14 mouse cellular contexts compared by ENCODE assay signal in the genomic region with DNA sequence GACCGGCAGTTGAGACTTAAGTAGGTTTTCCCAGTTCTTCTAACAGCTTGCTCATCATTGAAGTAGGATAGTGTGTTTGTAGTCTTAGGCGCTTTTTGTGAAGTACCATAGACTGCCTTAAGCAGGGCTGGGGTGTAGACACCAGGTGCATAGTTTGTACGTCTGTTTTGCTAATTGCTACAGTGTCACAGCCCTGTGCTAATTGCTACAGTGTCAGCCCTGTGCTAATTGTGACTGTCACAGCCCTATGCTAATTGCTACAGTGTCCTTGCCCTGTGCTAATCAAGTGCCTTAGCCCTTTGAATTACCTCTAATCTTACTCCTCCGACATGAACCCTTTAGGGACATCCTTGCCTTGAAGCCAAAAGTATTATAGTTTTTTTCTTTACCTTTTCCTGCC.
"Had no signal": no experiment of that assay in that cellular context is flagged by ENCODE, and none has a peak within 500 bp of the region (broad histone marks: within the 10 kb centered on the region; RNA-seq: fewer than 3 reads in every experiment).

No protein-coding gene starts in this region.

- H3K4me3 ChIP-seq: left cerebral cortex, adult 2 months; limb, embryonic 15.5 days; liver, embryonic 13.5 days; lung, embryonic 15.5 days; myocyte; neural tube, embryonic 15.5 days; stomach, embryonic 15.5 days had no signal

- H3K27ac ChIP-seq: left cerebral cortex, adult 2 months; limb, embryonic 15.5 days; liver, embryonic 13.5 days; lung, embryonic 15.5 days; neural tube, embryonic 15.5 days; stomach, embryonic 15.5 days had no signal

- H3K27me3 ChIP-seq: limb, embryonic 15.5 days; liver, embryonic 13.5 days; lung, embryonic 15.5 days; neural tube, embryonic 15.5 days; stomach, embryonic 15.5 days had no signal

- H3K9me3 ChIP-seq: limb, embryonic 15.5 days; liver, embryonic 13.5 days; lung, embryonic 15.5 days; neural tube, embryonic 15.5 days; stomach, embryonic 15.5 days had no signal

- H3K9ac ChIP-seq: limb, embryonic 15.5 days; liver, embryonic 13.5 days; liver, postnatal 0 days; lung, embryonic 15.5 days; neural tube, embryonic 15.5 days; stomach, embryonic 15.5 days had no signal

- H3K4me2 ChIP-seq: limb, embryonic 15.5 days; liver, embryonic 13.5 days; lung, embryonic 15.5 days; neural tube, embryonic 15.5 days; stomach, embryonic 15.5 days had no signal

- H3K4me1 ChIP-seq: liver, embryonic 13.5 days; lung, embryonic 15.5 days; stomach, embryonic 15.5 days had no signal

- DNase-seq: kidney, adult 8-10 months; kidney, postnatal 25 days; liver, embryonic 13.5 days; liver, postnatal 0 days; lung, postnatal 14 days; right cerebral cortex, postnatal 4 days; spleen, adult 18-20 months; thymus, postnatal 4 days had no signal

- ATAC-seq: liver, postnatal 0 days had no signal
